Mouse (Mus musculus) cerebellum, adult (tissue): ENCODE data around the gene Crybg2.

ENCODE experiments used
- ATAC-seq: cut with Nextera tagmentation; 2 replicates; pipeline ENCODE4 v1.9.2; 2017; ENCODE audit warnings: mild to moderate bottlenecking, moderate library complexity, mixed read lengths; ENCODE audit not compliant: insufficient number of reproducible peaks, low FRiP score, low TSS enrichment

Crybg2 gene

GRCm38 (mm10) chr4:134060135-134060865 is at the start of gene Crybg2:
Crybg2 (plus strand) TSS chr4:134060815.
- ATAC-seq: no peak

- no peak for ATAC-seq
Observed at GRCm38 (mm10) chr4:134011450-134012414, 48.9 kb upstream of the Crybg2 start.

- no peak for ATAC-seq
Observed at GRCm38 (mm10) chr4:134012858-134013528, 47.6 kb upstream of the Crybg2 start.

GRCm38 (mm10) chr4:134016208-134016607 is 44.4 kb upstream of the Crybg2 start:
- no peak for ATAC-seq

GRCm38 (mm10) chr4:134016767-134017166 is 43.8 kb upstream of the Crybg2 start:
- no peak for ATAC-seq

DNA sequence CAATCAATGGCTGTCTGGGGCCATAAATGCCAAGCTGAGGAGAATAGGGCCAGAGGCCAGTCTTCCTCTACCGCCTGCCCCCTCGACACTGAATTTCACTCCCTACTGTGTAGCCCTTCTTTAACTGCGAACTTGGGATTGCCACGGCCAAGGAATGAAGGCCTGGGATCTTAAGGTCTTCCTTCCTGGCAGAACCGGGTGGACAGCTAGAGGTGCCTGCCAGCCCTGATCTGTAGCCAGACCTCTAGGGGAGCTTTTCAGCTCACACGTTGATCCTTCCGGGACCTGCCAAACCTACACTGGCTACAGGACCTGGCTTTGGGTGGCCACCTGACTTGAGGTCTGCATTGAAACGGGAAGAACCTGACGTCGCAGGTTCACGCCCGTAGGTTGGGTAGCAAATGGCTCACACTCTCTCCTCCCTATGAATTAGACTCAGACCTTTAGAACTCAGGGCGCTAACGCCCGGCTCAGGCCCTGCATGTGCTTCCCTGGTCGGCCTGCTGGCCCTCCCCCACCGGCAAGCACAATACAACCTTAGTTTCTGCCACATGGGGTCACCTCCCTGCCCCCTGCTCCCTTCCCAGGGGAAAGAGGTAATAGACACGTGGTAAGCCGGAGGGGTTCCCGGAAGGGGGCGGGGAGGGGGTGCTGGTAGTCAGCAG is 43.3 kb upstream of the Crybg2 start:
- ATAC-seq: no peak

DNA sequence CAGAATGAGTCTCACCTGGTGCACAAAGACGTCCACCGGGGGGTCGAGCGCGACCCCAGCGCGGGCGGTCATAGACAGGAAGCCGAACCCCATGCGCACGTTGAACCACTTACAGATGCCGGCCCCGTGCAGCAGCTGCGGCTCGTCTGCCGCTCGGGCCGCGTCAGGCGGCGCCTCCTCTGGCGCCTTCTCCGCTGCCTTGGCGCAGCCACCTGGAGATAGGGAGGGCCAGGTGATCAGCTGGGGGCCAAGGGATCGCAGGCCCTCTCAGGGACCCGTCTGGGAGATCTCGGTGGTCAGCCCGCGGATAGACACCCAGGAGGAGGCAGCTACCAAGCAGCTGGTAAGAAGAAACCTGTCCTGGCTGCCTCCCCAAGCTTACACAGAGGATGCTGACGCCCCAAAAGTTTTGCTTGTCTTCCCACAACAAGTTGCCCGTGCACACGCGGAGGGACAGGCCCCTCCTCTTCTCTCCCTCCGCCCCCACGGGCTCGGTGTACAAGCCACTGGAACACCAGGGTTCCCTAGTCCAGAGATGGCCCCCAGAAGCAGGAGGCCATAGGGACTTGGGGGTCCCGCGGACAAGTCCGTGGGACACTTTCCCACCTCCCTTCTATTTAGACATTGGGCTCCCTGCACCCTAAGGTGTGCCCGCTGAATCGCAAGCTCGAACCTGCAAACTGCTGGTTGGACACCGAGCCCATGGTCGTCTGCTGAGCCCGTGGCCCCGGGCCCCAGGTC is 42.4 kb upstream of the Crybg2 start:
- ATAC-seq: no peak

DNA sequence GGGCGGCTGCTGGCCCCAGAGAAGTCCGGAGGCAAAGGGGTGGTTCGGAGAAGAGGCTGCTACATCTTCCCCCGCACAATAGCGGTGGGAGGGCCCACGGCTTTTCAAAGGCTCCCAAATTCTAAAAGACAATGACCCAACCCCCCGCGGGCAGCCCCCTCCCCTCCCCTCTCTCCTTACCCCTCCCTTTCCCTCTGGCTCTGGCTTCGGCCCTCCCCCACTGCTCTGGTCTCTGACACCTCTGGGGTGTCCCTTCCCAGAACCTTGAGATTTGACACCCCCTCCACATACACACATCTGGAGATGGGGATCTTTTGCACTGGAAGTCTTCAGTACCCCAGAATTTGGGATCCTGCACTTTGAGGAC is 41.9 kb upstream of the Crybg2 start, which contains the start of gene Lin28a:
Lin28a (minus strand) TSS at position 63 of the 367 bp plus-strand sequence.
- ATAC-seq: no peak

- no peak for ATAC-seq
Observed at GRCm38 (mm10) chr4:134019210-134019609, 41.4 kb upstream of the Crybg2 start.

DNA sequence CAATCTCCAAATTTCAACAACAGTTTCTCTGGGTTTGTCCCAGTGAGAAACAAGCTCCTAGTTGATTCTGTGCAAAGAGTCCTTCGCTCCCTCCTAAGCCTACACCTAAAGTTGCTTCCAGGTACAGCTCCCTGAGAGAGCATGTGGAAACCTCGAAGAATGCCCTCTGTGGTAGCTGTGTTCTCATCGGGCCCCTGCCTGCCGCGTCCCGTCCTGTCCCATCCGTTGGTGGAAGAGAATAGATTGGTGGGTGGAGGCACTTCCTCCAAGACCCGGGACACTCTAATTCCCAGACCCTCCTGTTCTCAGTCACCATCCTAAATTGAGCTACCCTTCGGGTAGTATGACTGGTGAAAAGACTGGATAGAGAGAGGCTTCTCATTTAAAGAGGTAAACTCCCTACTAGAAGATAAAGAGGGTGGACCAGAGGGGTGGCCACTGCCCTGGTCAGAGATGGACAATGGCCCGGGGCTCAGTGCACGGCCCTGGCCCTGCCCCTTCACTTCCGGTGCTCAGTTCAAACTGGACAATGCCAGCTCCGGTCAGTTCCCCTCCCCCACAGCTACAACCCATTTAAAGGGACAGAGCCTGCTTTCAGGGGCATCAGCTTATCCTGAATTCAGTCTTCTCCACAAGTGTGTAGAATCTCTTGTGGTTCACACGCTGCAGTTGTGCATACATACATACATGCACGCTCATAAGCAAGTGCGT is 40.8 kb upstream of the Crybg2 start:
- ATAC-seq: peak; percentile 83; the same call in 1 of the 2 replicates

DNA sequence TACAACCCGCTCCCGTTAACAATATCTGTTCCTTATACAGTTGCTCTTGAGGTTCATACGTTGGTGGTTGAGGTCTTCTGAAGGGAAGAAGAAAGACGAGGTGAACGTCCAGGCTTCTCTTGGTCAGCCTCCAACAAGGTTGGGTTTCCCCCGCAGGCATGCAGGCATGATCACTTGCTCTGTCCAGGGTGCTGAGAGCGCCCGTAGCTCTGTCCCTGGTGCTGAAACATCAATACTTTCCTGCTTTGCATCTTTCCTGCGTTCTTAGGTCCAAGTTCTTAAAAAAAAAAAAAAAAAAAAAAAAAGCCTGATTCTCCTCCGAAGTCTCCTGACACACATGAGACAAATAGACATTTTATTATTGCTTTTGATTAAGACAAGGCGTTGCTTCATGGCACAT is 40.0 kb upstream of the Crybg2 start:
- ATAC-seq: no peak

DNA sequence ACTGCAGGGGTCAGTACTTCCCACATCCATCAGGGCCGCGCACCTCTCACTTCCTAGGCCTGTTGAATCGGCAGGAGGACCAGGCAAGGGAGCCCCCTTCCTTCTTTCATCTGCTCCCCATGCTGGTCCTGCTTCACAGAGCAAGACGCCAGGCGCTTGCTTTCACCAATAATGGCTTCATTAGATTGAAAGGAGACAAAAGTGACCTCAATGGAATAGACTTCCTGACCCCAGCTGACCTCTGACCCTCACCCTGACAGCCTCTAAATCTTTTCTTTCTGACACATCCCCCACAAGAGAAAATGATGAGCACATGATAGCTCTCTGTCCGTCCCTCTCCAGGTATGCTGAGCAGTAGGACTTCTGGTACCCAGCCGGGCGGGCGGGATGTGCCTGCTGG is 34.8 kb upstream of the Crybg2 start:
- no peak for ATAC-seq

DNA sequence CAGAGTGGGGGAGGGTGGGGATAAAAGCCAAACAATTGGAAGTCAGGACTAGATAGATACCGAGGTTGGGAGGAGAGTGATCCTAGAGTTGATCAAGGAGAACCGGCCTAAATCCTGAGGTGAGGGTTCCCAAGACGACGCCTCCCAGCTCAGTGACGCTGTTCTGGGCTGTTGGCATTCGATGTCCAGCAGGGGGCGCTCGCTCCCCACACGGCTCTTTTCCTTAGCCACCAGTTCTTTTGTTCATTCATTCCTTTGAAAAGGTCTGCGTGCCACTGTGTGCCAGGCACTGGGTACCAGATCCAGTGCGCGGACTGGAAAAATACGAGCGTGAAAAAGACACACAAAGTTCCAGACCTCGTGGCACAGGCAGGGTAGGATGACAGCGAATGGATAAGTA is 24.7 kb upstream of the Crybg2 start:
- peak; percentile 36; the same call in 1 of the 2 replicates for ATAC-seq

DNA sequence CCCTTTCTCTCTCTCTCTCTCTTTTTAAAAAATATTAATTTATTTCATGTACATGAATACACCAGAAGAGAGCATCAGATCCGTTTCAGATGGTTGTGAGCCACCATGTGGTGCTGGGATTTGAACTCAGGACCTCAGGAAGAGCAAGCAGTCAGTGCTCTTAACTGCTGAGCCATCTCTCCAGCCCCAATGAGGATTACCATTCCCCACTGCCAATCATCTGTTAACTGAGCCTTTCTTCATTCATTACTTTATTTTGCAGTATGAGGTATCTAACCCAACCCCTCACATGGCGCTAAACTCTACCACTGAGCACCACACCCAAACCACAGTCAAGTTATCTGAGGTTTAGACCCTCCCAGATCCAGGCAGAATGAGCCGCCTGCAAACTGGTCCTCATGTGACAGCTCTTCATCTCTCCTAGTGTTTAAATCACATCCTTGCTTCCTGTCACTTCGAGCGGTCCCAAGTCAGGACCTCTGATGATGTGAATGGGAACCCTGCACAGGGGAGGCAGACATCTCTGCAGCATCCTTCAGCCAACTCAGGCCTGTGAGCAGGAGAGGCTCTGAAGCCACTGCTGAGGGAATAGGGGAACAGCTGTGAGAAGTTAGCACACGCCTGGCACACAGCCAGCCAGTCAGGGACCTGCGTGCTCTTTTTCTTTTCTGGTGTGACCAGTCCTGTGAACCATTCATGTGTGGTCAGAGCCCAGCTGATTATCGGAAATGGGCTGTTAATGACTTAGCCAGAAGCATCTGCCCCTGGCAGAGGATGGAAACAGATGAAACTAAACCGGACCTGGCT is 19.1 kb upstream of the Crybg2 start:
- no peak for ATAC-seq

GRCm38 (mm10) chr4:134043041-134043440 is 17.6 kb upstream of the Crybg2 start:
- no peak for ATAC-seq

- no peak for ATAC-seq
Observed at GRCm38 (mm10) chr4:134047648-134048047, 13.0 kb upstream of the Crybg2 start.

DNA sequence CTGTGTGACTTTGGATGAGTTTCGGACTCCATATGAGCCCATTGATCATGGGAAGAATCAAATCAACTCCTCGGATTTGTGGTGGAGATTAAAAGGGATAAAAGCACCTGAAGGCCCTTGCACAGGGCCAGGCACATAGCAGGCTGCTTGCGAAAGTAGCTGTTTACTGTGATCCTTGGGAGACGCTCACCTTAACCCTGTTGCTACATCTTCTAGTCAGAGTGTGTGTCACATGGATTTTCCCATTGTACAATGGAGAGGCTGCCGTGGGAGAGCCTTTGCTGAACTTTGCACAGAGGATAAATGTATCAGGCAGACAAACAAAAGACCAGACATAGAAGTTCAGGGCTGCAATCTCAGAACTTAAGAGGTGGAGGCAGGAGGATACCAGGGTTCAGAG is 8.7 kb upstream of the Crybg2 start:
- no peak for ATAC-seq

- ATAC-seq: peak; percentile 49; the same call in 1 of the 2 replicates
Observed at GRCm38 (mm10) chr4:134052560-134052959, 8.1 kb upstream of the Crybg2 start.
